Mouse (Mus musculus) right cerebral cortex, postnatal 10 days (tissue): ENCODE measurements around the gene Hpgd.
"Not testable (repeated sequence)": the region's sequence is repeated elsewhere in the genome, so short reads cannot be mapped to it uniquely, and the experiment has no call there.

Source experiments
- DNase-seq, 2 experiments: peaks; one replicate each; pipeline ENCODE4 v3.0.0; 2021; ENCODE audit warnings: low spot score in 2 of 2

Gene Hpgd

DNA sequence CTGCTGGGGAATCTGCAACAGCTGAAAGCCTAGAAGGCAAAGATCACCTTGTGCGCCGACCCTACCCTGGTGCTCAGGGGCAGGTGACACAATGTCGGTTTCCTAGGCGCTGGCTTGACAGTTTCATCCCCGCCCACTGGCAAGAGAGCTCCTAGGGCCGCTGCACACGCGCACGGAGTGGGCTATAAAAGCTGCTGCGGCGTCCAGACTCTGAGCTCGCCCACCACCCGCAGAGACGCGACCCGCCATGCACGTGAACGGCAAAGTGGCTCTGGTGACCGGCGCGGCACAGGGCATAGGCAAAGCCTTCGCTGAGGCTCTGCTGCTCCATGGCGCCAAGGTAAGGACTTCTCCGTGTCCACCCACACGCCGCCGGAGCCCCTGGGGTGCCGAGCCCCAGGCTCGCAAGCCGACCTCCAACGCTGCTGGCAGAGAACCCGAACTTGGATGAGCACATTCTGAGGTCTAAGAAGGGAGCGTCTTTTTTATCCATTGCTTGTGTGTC is at the start of gene Hpgd:
Gene Hpgd (plus strand): TSS at position 213 of the 505 bp plus-strand sequence.
- DNase-seq = peak; percentile 46 to 47

- DNase-seq = not testable (repeated sequence)
These were observed 42.7 kb upstream of the Hpgd start for GRCm38 (mm10) chr8:56251728-56252127.

- no peak for DNase-seq
These were observed 42.1 kb upstream of the Hpgd start for GRCm38 (mm10) chr8:56252314-56252713.

DNA sequence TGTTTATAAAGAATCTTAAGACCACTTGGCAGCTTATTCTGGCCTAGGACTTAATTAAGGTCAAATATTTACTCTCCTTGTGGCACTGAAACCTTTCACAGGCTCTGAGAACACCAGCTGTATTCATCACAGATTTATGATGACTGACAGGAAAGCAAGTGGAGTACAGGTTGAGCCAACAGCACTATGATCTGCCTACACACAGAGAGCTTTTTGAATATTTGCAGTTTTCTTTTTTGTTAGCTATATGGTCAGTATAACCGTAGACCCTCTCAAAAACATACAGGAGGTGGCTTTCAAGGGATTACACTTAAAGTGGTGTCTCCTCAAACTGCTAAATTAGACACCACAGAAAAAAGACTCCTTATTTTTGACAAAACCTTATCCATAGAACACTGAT is 33.2 kb upstream of the Hpgd start:
- DNase-seq = no peak

GRCm38 (mm10) chr8:56269687-56270663 is 24.4 kb upstream of the Hpgd start:
- DNase-seq = no peak

- DNase-seq = no peak
These were observed 21.5 kb upstream of the Hpgd start for GRCm38 (mm10) chr8:56272934-56273333.

- no peak for DNase-seq
These were observed 19.1 kb upstream of the Hpgd start for GRCm38 (mm10) chr8:56275316-56275715.

DNA sequence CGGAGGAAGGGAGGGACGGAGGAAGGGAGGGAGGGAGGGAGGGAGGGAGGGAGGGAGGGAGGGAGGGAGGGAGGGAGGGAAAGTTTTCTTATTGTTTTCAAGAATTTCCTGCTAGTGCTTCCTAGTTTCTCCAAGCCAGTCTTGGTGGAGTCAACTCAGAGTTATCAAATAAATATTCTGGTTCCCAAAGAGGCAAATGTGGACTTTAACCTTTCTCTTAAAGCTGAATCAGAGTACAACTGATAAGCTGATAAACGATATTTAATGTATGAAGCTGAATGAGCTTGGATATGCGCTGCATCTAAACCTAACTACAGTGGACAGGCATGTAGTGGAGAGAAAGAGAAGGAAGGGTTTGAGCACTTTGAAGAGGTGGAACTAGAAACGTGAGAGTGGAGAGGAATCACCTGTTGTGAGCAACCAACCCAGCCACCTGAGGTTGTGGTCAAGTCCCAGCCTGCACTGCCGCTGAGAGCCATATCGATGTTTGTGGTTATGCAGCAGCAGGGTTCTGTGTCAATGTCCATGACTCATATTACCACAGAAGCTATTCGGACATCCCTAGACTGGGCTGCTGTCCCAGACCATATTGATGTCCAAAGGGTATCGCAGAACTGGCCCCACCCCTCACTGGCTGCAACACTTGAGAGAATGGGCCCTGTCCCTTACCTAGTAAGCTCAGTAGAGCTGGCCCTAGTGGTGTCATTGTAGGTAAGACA is 16.4 kb upstream of the Hpgd start:
- no peak for DNase-seq

- DNase-seq = no peak
These were observed 15.8 kb upstream of the Hpgd start for GRCm38 (mm10) chr8:56278545-56279063.

- no peak for DNase-seq
These were observed 10.4 kb upstream of the Hpgd start for GRCm38 (mm10) chr8:56283936-56284335.

DNA sequence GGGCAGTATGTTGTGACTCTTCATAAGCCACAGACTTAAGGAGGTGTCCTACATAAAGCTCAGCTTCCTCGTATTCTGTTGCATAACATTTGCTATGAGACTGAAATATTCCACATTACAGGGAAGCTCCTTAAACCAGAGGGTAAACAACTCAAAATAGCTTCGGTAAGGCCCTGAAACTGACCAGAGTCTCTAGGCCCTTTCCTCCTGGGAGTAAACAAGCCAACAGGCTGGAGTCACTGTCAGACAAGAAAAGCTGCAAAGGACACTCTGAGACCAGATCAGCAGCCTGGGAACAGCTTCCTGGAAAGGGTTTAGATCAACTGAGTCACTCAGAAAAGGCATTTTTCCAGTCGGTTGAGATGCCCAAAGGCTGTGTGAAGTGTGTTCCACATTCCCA is 9.4 kb upstream of the Hpgd start:
- no peak for DNase-seq

GRCm38 (mm10) chr8:56286717-56287116 is 7.7 kb upstream of the Hpgd start:
- DNase-seq = no peak

DNA sequence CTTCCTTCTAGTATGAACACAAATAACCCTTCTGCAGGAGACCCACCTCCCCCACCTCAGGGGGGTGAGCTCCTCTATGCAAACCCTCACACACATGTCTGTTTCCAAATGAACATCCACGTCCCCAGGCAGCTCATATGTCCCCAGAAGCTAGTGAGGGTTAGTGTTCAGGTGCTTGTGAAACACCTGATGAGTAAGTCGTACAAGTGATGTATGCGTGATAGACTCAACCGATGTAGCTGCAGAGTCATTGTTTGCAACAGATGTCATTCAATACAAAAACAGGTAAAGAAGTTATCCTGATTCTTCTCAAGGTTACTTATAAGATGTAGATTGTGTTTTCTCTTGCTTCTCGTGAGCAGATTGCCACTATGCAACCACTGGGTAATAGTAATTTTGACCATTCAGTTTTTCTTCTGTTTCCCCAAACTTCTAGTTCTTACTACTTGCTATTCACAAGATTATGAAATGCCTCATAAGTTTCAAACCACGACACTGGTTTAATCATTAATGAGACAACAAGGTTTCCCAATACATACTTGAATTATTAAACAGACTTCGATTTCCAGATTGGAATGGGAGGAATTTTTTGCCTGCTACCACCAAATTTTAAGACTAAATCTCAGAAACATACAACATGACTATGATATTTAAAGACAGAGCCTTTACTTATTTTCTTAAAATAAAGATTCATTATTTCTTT is 6.9 kb upstream of the Hpgd start:
- DNase-seq = no peak

DNA sequence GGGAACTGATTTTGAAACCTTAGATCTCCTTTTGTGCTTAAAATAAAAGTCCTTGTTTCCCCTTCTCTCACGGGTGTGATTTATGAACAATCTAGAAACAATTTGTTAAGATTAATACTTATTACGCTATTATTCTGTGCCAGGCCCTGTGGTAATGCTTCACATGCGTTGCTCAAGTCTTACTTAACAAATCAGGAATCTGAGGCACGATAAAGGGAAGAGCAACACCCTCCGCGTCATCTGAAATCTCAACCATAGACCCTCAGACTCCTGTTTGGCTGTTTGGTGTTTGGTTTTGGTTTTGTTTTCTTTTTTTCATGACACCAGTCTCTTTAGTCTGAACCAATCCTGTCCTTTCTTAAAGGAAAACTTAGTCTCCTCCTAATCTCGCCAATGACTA is 2.1 kb upstream of the Hpgd start:
- no peak for DNase-seq

DNA sequence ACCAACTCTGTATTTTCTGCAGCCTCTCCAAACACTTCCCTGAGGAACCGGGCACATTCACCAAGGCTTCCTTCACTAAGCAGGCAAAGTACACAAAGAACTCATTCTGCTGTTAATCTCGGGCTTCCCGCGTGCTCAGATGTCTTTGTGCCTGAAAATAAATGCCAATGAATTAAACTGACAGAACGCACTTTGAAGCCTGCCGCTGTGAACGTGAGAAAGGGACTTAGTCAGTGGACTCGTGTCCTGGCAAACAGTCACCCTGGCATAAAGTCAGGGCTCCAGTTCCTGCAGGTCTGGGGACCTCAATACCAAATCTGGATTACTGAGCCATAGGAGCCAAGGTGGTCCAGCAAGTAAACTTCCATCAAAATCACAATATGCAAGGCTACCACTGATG is 905 bp upstream of the Hpgd start:
- peak; percentile 26 to 34 for DNase-seq

GRCm38 (mm10) chr8:56294886-56295555 is 636 bp downstream of the Hpgd start:
- DNase-seq = no peak

GRCm38 (mm10) chr8:56299421-56299820 is 5.0 kb downstream of the Hpgd start:
- DNase-seq = no peak

DNA sequence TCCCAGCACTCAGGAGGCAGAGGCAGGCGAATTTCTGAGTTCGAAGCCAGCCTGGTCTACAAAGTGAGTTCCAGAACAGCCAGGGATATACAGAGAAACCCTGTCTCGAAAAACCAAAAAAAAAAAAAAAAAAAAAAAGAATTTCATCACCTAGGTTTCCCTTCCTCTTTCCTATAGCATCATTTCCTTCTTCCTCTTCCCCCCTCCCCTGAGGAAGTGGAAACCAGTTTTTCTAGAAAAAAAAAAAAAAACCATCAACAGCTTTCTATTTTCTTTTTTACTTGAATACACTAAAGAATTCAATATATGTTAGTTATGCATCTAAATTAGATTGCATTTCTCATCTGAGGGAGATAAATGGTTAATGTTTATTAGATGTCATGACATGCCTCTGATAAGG is 6.9 kb downstream of the Hpgd start:
- not testable (repeated sequence) for DNase-seq

GRCm38 (mm10) chr8:56304595-56304994 is 10.2 kb downstream of the Hpgd start:
- no peak for DNase-seq

- DNase-seq = no peak
These were observed 19.2 kb downstream of the Hpgd start for GRCm38 (mm10) chr8:56313622-56314021.

- no peak for DNase-seq
These were observed 20.8 kb downstream of the Hpgd start for GRCm38 (mm10) chr8:56315189-56315588.
